Mouse (Mus musculus): ENCODE data around the gene Bhlha9.

- no peak for TF ChIP-seq HCFC1 (IDR thresholded peaks at IDR 0.05; ENCODE audit: borderline replicate concordance, insufficient read depth, low read length)
- no peak for TF ChIP-seq ZC3H11A (IDR thresholded peaks at IDR 0.05; ENCODE audit: borderline replicate concordance, low read depth, low read length)
These were observed 4.5 kb upstream of the Bhlha9 start for GRCm38 (mm10) chr11:76667807-76668206.

Data from ES-E14 (cell line).